Mouse (Mus musculus) cerebral cortex, adult 2 months (tissue): Measurements from ENCODE around the gene Trnau1ap.

Experiments
- WGBS: fragments of 180-500 bp; shearing (Covaris S2); methylation state at CpG from one replicate; pipeline ENCODE4 v1.1.7; 2018; 5-methylcytosine and 5-hydroxymethylcytosine counted together

Trnau1ap gene

GRCm38 (mm10) chr4:132344403-132345134, 15.2 kb upstream of the Trnau1ap start:
- 12% methylated on average over 13 of the region's 13 CpGs for WGBS

- 95% methylated on average over 3 of the region's 3 CpGs for WGBS
These were observed 12.1 kb upstream of the Trnau1ap start for GRCm38 (mm10) chr4:132341451-132341850.

- 71% methylated on average over 13 of the region's 13 CpGs for WGBS
These were observed 9.6 kb upstream of the Trnau1ap start for GRCm38 (mm10) chr4:132338943-132339342.

GRCm38 (mm10) chr4:132332880-132333279, 3.5 kb upstream of the Trnau1ap start:
- 85% methylated on average over 6 of the region's 6 CpGs for WGBS

- 85% methylated on average over 3 of the region's 3 CpGs for WGBS
These were observed 2.6 kb upstream of the Trnau1ap start for GRCm38 (mm10) chr4:132331960-132332359.

- 10% methylated on average over 10 of the region's 10 CpGs for WGBS
These were observed 557 bp upstream of the Trnau1ap start for GRCm38 (mm10) chr4:132329835-132330354.

- 48% methylated on average over 14 of the region's 14 CpGs for WGBS
These were observed 851 bp downstream of the Trnau1ap start for GRCm38 (mm10) chr4:132328391-132328982.

GRCm38 (mm10) chr4:132326481-132326880, 2.9 kb downstream of the Trnau1ap start:
- WGBS: 78% methylated on average over 5 of the region's 5 CpGs

GRCm38 (mm10) chr4:132315711-132316110, 13.6 kb downstream of the Trnau1ap start:
- 88% methylated on average over 8 of the region's 8 CpGs for WGBS

- WGBS: 88% methylated on average over 5 of the region's 5 CpGs
These were observed 16.7 kb downstream of the Trnau1ap start for GRCm38 (mm10) chr4:132312627-132313026.

- WGBS: 54% methylated on average over 3 of the region's 3 CpGs
These were observed 17.5 kb downstream of the Trnau1ap start for GRCm38 (mm10) chr4:132311801-132312200.

- 42% methylated on average over 1 of the region's 1 CpGs for WGBS
These were observed 18.1 kb downstream of the Trnau1ap start for GRCm38 (mm10) chr4:132311209-132311608.

- WGBS: 24% methylated on average over 10 of the region's 10 CpGs
These were observed 19.4 kb downstream of the Trnau1ap start for GRCm38 (mm10) chr4:132309849-132310472.

- under 1% methylated on average over 15 of the region's 15 CpGs for WGBS
These were observed 20.0 kb downstream of the Trnau1ap start for GRCm38 (mm10) chr4:132309140-132309848.

GRCm38 (mm10) chr4:132308437-132309139, 20.8 kb downstream of the Trnau1ap start:
- WGBS: under 1% methylated on average over 40 of the region's 41 CpGs

GRCm38 (mm10) chr4:132306004-132306403, 23.3 kb downstream of the Trnau1ap start:
- 61% methylated on average over 6 of the region's 6 CpGs for WGBS

- WGBS: 84% methylated on average over 8 of the region's 8 CpGs
These were observed 24.1 kb downstream of the Trnau1ap start for GRCm38 (mm10) chr4:132305276-132305675.

- 48% methylated on average over 6 of the region's 6 CpGs for WGBS
These were observed 25.9 kb downstream of the Trnau1ap start for GRCm38 (mm10) chr4:132303484-132303883.

GRCm38 (mm10) chr4:132302939-132303479, 26.3 kb downstream of the Trnau1ap start, which contains the start of gene Rab42:
Gene Rab42, minus strand, starts transcription at chr4:132303385.
- under 1% methylated on average over 31 of the region's 31 CpGs for WGBS

- 59% methylated on average over 16 of the region's 16 CpGs for WGBS
These were observed 27.1 kb downstream of the Trnau1ap start for GRCm38 (mm10) chr4:132301965-132302938.
